Mouse (Mus musculus) ES-Bruce4 (cell line): Measurements from ENCODE around the gene Upp2.

Experiments used
- CTCF ChIP-seq: IDR thresholded peaks from one replicate; pipeline ENCODE4 v1.8.1; 2011; ENCODE audit warnings: low read depth, low read length
- EP300 ChIP-seq: IDR thresholded peaks from 2 replicates; pipeline ENCODE4 v1.6.1; 2011; ENCODE audit warnings: low read depth, low read length; ENCODE audit not compliant: insufficient read depth
- POLR2A ChIP-seq: IDR thresholded peaks from one replicate; pipeline ENCODE4 v1.8.1; 2011; ENCODE audit warnings: low read length; ENCODE audit not compliant: insufficient read depth

DNA sequence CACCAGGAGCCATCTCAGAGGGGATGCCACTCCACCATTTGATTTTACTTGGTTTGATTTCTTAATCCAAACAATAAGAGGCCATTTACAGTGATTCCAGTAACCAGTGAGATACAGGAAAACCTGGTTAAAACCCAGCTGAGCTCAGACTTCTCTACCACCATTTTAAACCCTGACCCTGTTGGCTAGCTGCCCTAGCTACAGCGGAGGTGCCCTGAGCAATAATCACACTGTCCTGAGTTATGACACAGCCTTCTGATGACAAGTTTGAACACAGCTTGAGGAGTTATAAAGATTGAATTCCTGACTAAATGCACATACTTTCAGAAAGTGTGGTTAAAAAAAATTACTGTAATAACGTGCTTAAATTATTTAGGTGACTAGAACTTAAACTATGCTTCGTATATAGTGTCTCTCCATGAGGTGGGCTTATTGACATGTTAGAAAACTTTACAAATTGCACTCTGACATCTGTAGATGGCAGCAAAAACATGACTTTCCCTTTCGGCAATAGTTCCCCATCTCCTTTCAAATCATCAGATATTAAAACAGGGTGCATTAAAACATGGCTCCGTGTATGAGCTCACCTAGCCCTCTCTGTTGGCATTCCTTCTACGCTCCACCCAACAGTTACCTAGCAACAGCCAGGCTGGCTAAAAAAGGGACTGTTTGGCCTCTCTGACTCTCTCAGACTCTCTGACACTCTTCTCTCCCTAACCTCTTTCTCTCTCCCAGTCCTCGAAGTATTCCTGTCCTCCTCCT lies 263.1 kb downstream of the Upp2 start:
- TF ChIP-seq POLR2A (no peak), CTCF (no peak), EP300 (no peak)
